Mouse (Mus musculus) liver, embryonic 14.5 days (tissue): ENCODE results near the gene Zfp263. TPM values are rescaled to one million over a fixed set of nuclear protein-coding genes. Genes with fewer than 3 reads are reported as not detected.

ENCODE experiments used
- ATAC-seq: fragments of 200-750 bp; cut with Nextera tagmentation; 2 replicates; pipeline ENCODE4 v1.8.0; 2017; ENCODE audit warnings: moderate number of reproducible peaks, mild to moderate bottlenecking, moderate library complexity; ENCODE audit not compliant: insufficient read depth
- DNase-seq, 3 experiments: peaks; one replicate each; pipeline ENCODE4 v3.0.0-alpha.2; 2012 to 2013; ENCODE audit warnings: low read depth in 3 of 3, low spot score in 3 of 3
- H3K27ac ChIP-seq: fragments of 300-500 bp; sonication (generic); 2 replicates; pipeline ENCODE4 v1.5.1; 2014; ENCODE audit warnings: moderate library complexity, mild to moderate bottlenecking, control low read depth, inconsistent platforms
- H3K27me3 ChIP-seq: fragments of 300-500 bp; sonication (generic); 2 replicates; pipeline ENCODE4 v1.6.1; 2014; ENCODE audit warnings: mild to moderate bottlenecking, low read length, moderate library complexity; ENCODE audit not compliant: control insufficient read depth, insufficient read depth
- H3K36me3 ChIP-seq: fragments of 300-500 bp; sonication (generic); replicated peaks from 2 replicates; pipeline ENCODE4 v1.6.1; 2014; ENCODE audit warnings: low read depth; ENCODE audit not compliant: control insufficient read depth, insufficient read depth
- H3K4me1 ChIP-seq, 2 experiments: fragments of 200-500 bp in 1 of 2; fragments of 300-500 bp in 1 of 2; sonication (generic) in 1 of 2; replicated peaks; 2 replicates each; pipeline ENCODE4 v1.6.1; 2012 to 2014; ENCODE audit warnings: antibody characterized with exemption in 1 of 2, inconsistent platforms in 1 of 2, low read length in 1 of 2; ENCODE audit not compliant: control insufficient read depth in 2 of 2, insufficient read depth in 2 of 2
- H3K4me2 ChIP-seq: fragments of 300-500 bp; sonication (generic); 2 replicates; pipeline ENCODE4 v1.6.1; 2014; ENCODE audit warnings: low read depth, mild to moderate bottlenecking, control low read depth, moderate library complexity
- H3K4me3 ChIP-seq, 2 experiments: fragments of 200-500 bp in 1 of 2; fragments of 300-500 bp in 1 of 2; sonication (generic) in 1 of 2; 2 replicates each; pipeline ENCODE4 v1.5.1; 2012 to 2014; ENCODE audit warnings: low read depth in 2 of 2, low read length in 2 of 2, mild to moderate bottlenecking in 2 of 2, control low read depth in 1 of 2, inconsistent platforms in 1 of 2, moderate library complexity in 1 of 2; ENCODE audit not compliant: insufficient read depth in 1 of 2
- H3K9ac ChIP-seq: fragments of 300-500 bp; sonication (generic); replicated peaks from 2 replicates; pipeline ENCODE4 v1.6.1; 2014; ENCODE audit warnings: mild to moderate bottlenecking, control low read depth, moderate library complexity
- H3K9me3 ChIP-seq: fragments of 300-500 bp; sonication (generic); 2 replicates; pipeline ENCODE4 v1.6.1; 2016; ENCODE audit warnings: low read length, mixed read lengths; ENCODE audit not compliant: control insufficient read depth
- CTCF ChIP-seq: IDR thresholded peaks from 2 replicates; pipeline ENCODE4 v1.5.1; 2016; ENCODE audit warnings: antibody characterized with exemption, low read depth, control low read depth
- EP300 ChIP-seq: IDR thresholded peaks from 2 replicates; pipeline ENCODE4 v1.6.1; 2016; ENCODE audit warnings: antibody characterized with exemption, low read depth
- WGBS: fragments of 180-500 bp; shearing (Covaris S2); extraction: QIAGEN DNeasy Blood & Tissue Kit; methylation state at CpG from one replicate; pipeline ENCODE4 v1.1.7; 2014; ENCODE audit not compliant: insufficient replicate concordance; 5-methylcytosine and 5-hydroxymethylcytosine counted together
- polyA plus RNA-seq, 2 experiments: library from polyadenylated mRNA; depleted of rRNA in 1 of 2; stranded (reverse) in 1 of 2; unstranded in 1 of 2; fragments of >200 nt; fragmentation: Nextera tagmentation in 1 of 2; extraction: Ambion mirVana in 1 of 2; gene quantifications; 2 replicates each; pipeline versions ENCODE4 v1.2.1 to v1.2.3; 2012 to 2014

Gene Zfp263
- polyA plus RNA-seq, 2 experiments, result 4.5 to 4.8 TPM

- Histone ChIP-seq H3K27me3 (no peaks in the 10 kb centered on the region), H3K4me3 (no peak overlapping the region), H3K9me3 (no peaks in the 10 kb centered on the region), H3K36me3 (no peaks in the 10 kb centered on the region), H3K4me2 (no peak overlapping the region), H3K4me1 (no peaks in the 10 kb centered on the region; a peak in 1 of 4 replicates), H3K9ac (no peak overlapping the region), H3K27ac (no peak overlapping the region)
- DNase-seq (no peak), ATAC-seq (no peak)
- WGBS, result 52% methylated on average over 3 of the region's 3 CpGs
- TF ChIP-seq CTCF, result no peak
- no peak for TF ChIP-seq EP300
Observed at GRCm38 (mm10) chr16:3776365-3776764, 32.5 kb downstream of the Zfp263 start.

GRCm38 (mm10) chr16:3777986-3778385 is 34.1 kb downstream of the Zfp263 start:
- Histone ChIP-seq H3K4me3 (no peak overlapping the region), H3K9ac (no peak overlapping the region), H3K36me3 (no peaks in the 10 kb centered on the region), H3K27me3 (no peaks in the 10 kb centered on the region), H3K4me2 (no peak overlapping the region), H3K4me1 (no peaks in the 10 kb centered on the region; a peak in 1 of 4 replicates), H3K9me3 (no peaks in the 10 kb centered on the region), H3K27ac (no peak overlapping the region)
- WGBS, result 64% methylated on average over 3 of the region's 3 CpGs
- DNase-seq (no peak), ATAC-seq (no peak)
- no peak for TF ChIP-seq EP300
- no peak for TF ChIP-seq CTCF

- Histone ChIP-seq H3K36me3 (no peaks in the 10 kb centered on the region), H3K4me3 (no peak overlapping the region), H3K9ac (no peak overlapping the region), H3K4me1 (no peaks in the 10 kb centered on the region), H3K27me3 (no peaks in the 10 kb centered on the region), H3K4me2 (no peak overlapping the region), H3K9me3 (no peaks in the 10 kb centered on the region), H3K27ac (no peak overlapping the region)
- TF ChIP-seq EP300 (no peak), CTCF (no peak)
- no peak for ATAC-seq
- DNase-seq, result no peak
Observed at GRCm38 (mm10) chr16:3781237-3781636, 37.3 kb downstream of the Zfp263 start.

- Histone ChIP-seq H3K9ac (no peak overlapping the region), H3K27me3 (no peaks in the 10 kb centered on the region), H3K4me3 (no peak overlapping the region), H3K4me2 (no peak overlapping the region), H3K36me3 (no peaks in the 10 kb centered on the region), H3K4me1 (no peaks in the 10 kb centered on the region), H3K27ac (no peak overlapping the region), H3K9me3 (no peaks in the 10 kb centered on the region)
- ATAC-seq (no peak), DNase-seq (no peak)
- TF ChIP-seq CTCF, result no peak
- no peak for TF ChIP-seq EP300
Observed at GRCm38 (mm10) chr16:3788394-3788793, 44.5 kb downstream of the Zfp263 start.

Other genes starting within 250 kb of the Zfp263 start
- not detected in 2 replicates for gene Olfr161, start 153.1 kb upstream of the Zfp263 start, polyA plus RNA-seq (2012; rRNA removed)
- gene Olfr161, start 153.1 kb upstream of the Zfp263 start, polyA plus RNA-seq (2014; fragmentation: Nextera tagmentation; extraction: Ambion mirVana), result not detected in 2 replicates
- 0.14 and 0.21 TPM in 2 replicates for gene Mefv, start 26.0 kb upstream of the Zfp263 start, polyA plus RNA-seq (2012; rRNA removed)
- 0.27 TPM in 2 replicates for gene Mefv, start 26.0 kb upstream of the Zfp263 start, polyA plus RNA-seq (2014; fragmentation: Nextera tagmentation; extraction: Ambion mirVana)
- not detected in 2 replicates for gene Olfr15, start 86.8 kb downstream of the Zfp263 start, polyA plus RNA-seq (2012; rRNA removed)
- not detected in 2 replicates for gene Olfr15, start 86.8 kb downstream of the Zfp263 start, polyA plus RNA-seq (2014; fragmentation: Nextera tagmentation; extraction: Ambion mirVana)
- 0.34 and 0.35 TPM in 2 replicates for gene Zfp174, start 103.2 kb downstream of the Zfp263 start, polyA plus RNA-seq (2012; rRNA removed)
- gene Zfp174, start 103.2 kb downstream of the Zfp263 start, polyA plus RNA-seq (2014; fragmentation: Nextera tagmentation; extraction: Ambion mirVana), result 0.22 and 0.27 TPM in 2 replicates
- 14.9 and 15.5 TPM in 2 replicates for gene Naa60, start 128.3 kb downstream of the Zfp263 start, polyA plus RNA-seq (2012; rRNA removed)
- 19.3 and 20.4 TPM in 2 replicates for gene Naa60, start 128.3 kb downstream of the Zfp263 start, polyA plus RNA-seq (2014; fragmentation: Nextera tagmentation; extraction: Ambion mirVana)
- gene Zfp597, start 140.5 kb downstream of the Zfp263 start, polyA plus RNA-seq (2012; rRNA removed), result 1.6 and 2.0 TPM in 2 replicates
- 1.4 and 2.0 TPM in 2 replicates for gene Zfp597, start 140.5 kb downstream of the Zfp263 start, polyA plus RNA-seq (2014; fragmentation: Nextera tagmentation; extraction: Ambion mirVana)
- 0.17 and 0.26 TPM in 2 replicates for gene Gm20695, start 140.6 kb downstream of the Zfp263 start, polyA plus RNA-seq (2012; rRNA removed)
- gene Gm20695, start 140.6 kb downstream of the Zfp263 start, polyA plus RNA-seq (2014; fragmentation: Nextera tagmentation; extraction: Ambion mirVana), result 0.46 and 0.75 TPM in 2 replicates
- gene 1700037C18Rik, start 164.6 kb downstream of the Zfp263 start, polyA plus RNA-seq (2012; rRNA removed), result 0.75 and 1.4 TPM in 2 replicates
- 1.6 and 2.4 TPM in 2 replicates for gene 1700037C18Rik, start 164.6 kb downstream of the Zfp263 start, polyA plus RNA-seq (2014; fragmentation: Nextera tagmentation; extraction: Ambion mirVana)
- 2.5 and 5.6 TPM in 2 replicates for gene Cluap1, start 164.7 kb downstream of the Zfp263 start, polyA plus RNA-seq (2012; rRNA removed)
- 8.4 and 9.2 TPM in 2 replicates for gene Cluap1, start 164.7 kb downstream of the Zfp263 start, polyA plus RNA-seq (2014; fragmentation: Nextera tagmentation; extraction: Ambion mirVana)
- 0.32 and 0.33 TPM in 2 replicates for gene Nlrc3, start 232.5 kb downstream of the Zfp263 start, polyA plus RNA-seq (2012; rRNA removed)
- gene Nlrc3, start 232.5 kb downstream of the Zfp263 start, polyA plus RNA-seq (2014; fragmentation: Nextera tagmentation; extraction: Ambion mirVana), result 0.05 and 0.09 TPM in 2 replicates